Mouse (Mus musculus) cerebellum, adult 9-10 months (tissue): ENCODE data around the gene Unc5c.

Experiments
- DNase-seq: peaks from one replicate; pipeline ENCODE4 v3.0.0; 2022

The Unc5c gene

GRCm38 (mm10) chr3:141465104-141465705, at the start of gene Unc5c:
Unc5c (plus strand) TSS chr3:141465216.
- DNase-seq, result peak; percentile 94

GRCm38 (mm10) chr3:141457475-141457874, 7.5 kb upstream of the Unc5c start:
- DNase-seq, result no peak

GRCm38 (mm10) chr3:141462482-141462881, 2.5 kb upstream of the Unc5c start:
- DNase-seq, result peak; percentile 53

GRCm38 (mm10) chr3:141464691-141465103, 319 bp upstream of the Unc5c start:
- DNase-seq, result peak; percentile 89

GRCm38 (mm10) chr3:141466061-141466460, 1.0 kb downstream of the Unc5c start:
- peak; percentile 72 for DNase-seq

GRCm38 (mm10) chr3:141466727-141467335, 1.8 kb downstream of the Unc5c start:
- DNase-seq, result peak; percentile 54

GRCm38 (mm10) chr3:141469338-141469737, 4.3 kb downstream of the Unc5c start:
- peak; percentile 58 for DNase-seq

- no peak for DNase-seq
These were observed 8.2 kb downstream of the Unc5c start for GRCm38 (mm10) chr3:141473205-141473604.

GRCm38 (mm10) chr3:141475389-141475788, 10.4 kb downstream of the Unc5c start:
- DNase-seq, result no peak

- DNase-seq, result no peak
These were observed 10.9 kb downstream of the Unc5c start for GRCm38 (mm10) chr3:141475919-141476318.

- DNase-seq, result no peak
These were observed 11.7 kb downstream of the Unc5c start for GRCm38 (mm10) chr3:141476670-141477069.

GRCm38 (mm10) chr3:141482465-141482864, 17.4 kb downstream of the Unc5c start:
- DNase-seq, result no peak

GRCm38 (mm10) chr3:141483665-141484431, 18.8 kb downstream of the Unc5c start:
- no peak for DNase-seq

GRCm38 (mm10) chr3:141485218-141485617, 20.2 kb downstream of the Unc5c start:
- DNase-seq, result no peak

- DNase-seq, result no peak
These were observed 25.6 kb downstream of the Unc5c start for GRCm38 (mm10) chr3:141490647-141491046.

- no peak for DNase-seq
These were observed 26.4 kb downstream of the Unc5c start for GRCm38 (mm10) chr3:141491272-141491950.

GRCm38 (mm10) chr3:141491951-141492310, 26.9 kb downstream of the Unc5c start:
- DNase-seq, result no peak

- no peak for DNase-seq
These were observed 28.0 kb downstream of the Unc5c start for GRCm38 (mm10) chr3:141493000-141493399.

- DNase-seq, result no peak
These were observed 33.5 kb downstream of the Unc5c start for GRCm38 (mm10) chr3:141498348-141499056.

- no peak for DNase-seq
These were observed 37.0 kb downstream of the Unc5c start for GRCm38 (mm10) chr3:141501845-141502505.

GRCm38 (mm10) chr3:141503331-141503730, 38.3 kb downstream of the Unc5c start:
- DNase-seq, result no peak

GRCm38 (mm10) chr3:141509772-141510171, 44.8 kb downstream of the Unc5c start:
- DNase-seq, result no peak
